ENCODE assay signal across 8 mouse cellular contexts in genomic region chr11:59847891-59848884, GRCm38 (mm10). TPM values are rescaled to one million over a fixed set of nuclear protein-coding genes. Genes with fewer than 3 reads are reported as not detected.
DNase-seq lines count a peak whose midpoint lies in the region; ATAC-seq and TF ChIP-seq lines count a peak whose summit lies in the region.

No protein-coding gene starts in this region.

- H3K4me2 ChIP-seq in forebrain, postnatal 0 days (ENCODE audit: low read depth) = peak overlapping the region; percentile 79
- H3K4me2 ChIP-seq in lung, postnatal 0 days (replicated peaks; ENCODE audit: low read depth, low read length) = peak overlapping the region; percentile 83

- DNase-seq in G1E (ENCODE audit: low spot score) = peak; percentile 64
- DNase-seq in cerebellum, adult 18-20 months = peak; percentile 80 to 84
- DNase-seq in forebrain, postnatal 0 days = peak; percentile 81
- peak; percentile 84 for DNase-seq in heart, postnatal 4 days
- DNase-seq in layer of hippocampus, adult 9-11 months = peak; percentile 70
- peak; percentile 83 for DNase-seq in lung, postnatal 0 days (ENCODE audit: low spot score)
- peak; percentile 71 for DNase-seq in ovary, postnatal 10 days (ENCODE audit: low spot score)
- DNase-seq in thymus, postnatal 10 days (ENCODE audit: low spot score in 2 of 2) = peak; percentile 23 to 61

- TF ChIP-seq CTCF in G1E (IDR thresholded peaks at IDR 0.05; ENCODE audit: low read depth, low read length) = no peak
- peak; percentile 46 for TF ChIP-seq CTCF in forebrain, postnatal 0 days (IDR thresholded peaks at IDR 0.05; ENCODE audit: low read depth)
- peak; percentile 49 for TF ChIP-seq CTCF in lung, postnatal 0 days (IDR thresholded peaks at IDR 0.05)

- peaks cover 52% of the 10 kb centered on the region for H3K4me1 ChIP-seq in G1E (ENCODE audit: insufficient read depth, low read depth, low read length)
- no peaks in the 10 kb centered on the region for H3K4me1 ChIP-seq in forebrain, postnatal 0 days (ENCODE audit: insufficient read depth)
- peaks cover 3% of the 10 kb centered on the region; the same call in 1 of the 2 replicates for H3K4me1 ChIP-seq in lung, postnatal 0 days (ENCODE audit: insufficient read depth, low read depth, low read length)

- peak overlapping the region; percentile 91 for H3K4me3 ChIP-seq in G1E (ENCODE audit: low read depth, low read length)
- H3K4me3 ChIP-seq in forebrain, postnatal 0 days (ENCODE audit: low read depth, low read length) = peak overlapping the region; percentile 68
- peak overlapping the region; percentile 85 for H3K4me3 ChIP-seq in lung, postnatal 0 days (ENCODE audit: low read depth, low read length)

- WGBS in forebrain, postnatal 0 days = under 1% methylated on average over 67 of the region's 69 CpGs
- WGBS in lung, postnatal 0 days = 2% methylated on average over 60 of the region's 69 CpGs

- H3K27ac ChIP-seq in forebrain, postnatal 0 days (ENCODE audit: low read depth, low read length) = peak overlapping the region; percentile 82
- peak overlapping the region; percentile 86 for H3K27ac ChIP-seq in lung, postnatal 0 days (ENCODE audit: low read length)

- H3K9me3 ChIP-seq in G1E (replicated peaks) = no peaks in the 10 kb centered on the region
- H3K9me3 ChIP-seq in forebrain, postnatal 0 days (ENCODE audit: low read length) = no peaks in the 10 kb centered on the region
- no peaks in the 10 kb centered on the region for H3K9me3 ChIP-seq in lung, postnatal 0 days (ENCODE audit: low read length)

- peak overlapping the region; percentile 78 for H3K9ac ChIP-seq in forebrain, postnatal 0 days
- peak overlapping the region; percentile 78 for H3K9ac ChIP-seq in lung, postnatal 0 days (replicated peaks; ENCODE audit: low read depth)

- TF ChIP-seq EP300 in lung, postnatal 0 days (IDR thresholded peaks at IDR 0.05) = no peak

- ATAC-seq in G1E (ENCODE audit: extremely low read depth, insufficient number of reproducible peaks, low FRiP score, poor library complexity, severe bottlenecking) = no peak
- ATAC-seq in forebrain, postnatal 0 days = peak; percentile 94
- peak; percentile 89 for ATAC-seq in lung, postnatal 0 days

- peaks cover 65% of the 10 kb centered on the region for H3K36me3 ChIP-seq in G1E (replicated peaks)
- no peaks in the 10 kb centered on the region for H3K36me3 ChIP-seq in forebrain, postnatal 0 days (ENCODE audit: insufficient read depth)
- no peaks in the 10 kb centered on the region for H3K36me3 ChIP-seq in lung, postnatal 0 days (ENCODE audit: insufficient read depth, low read length)

- no peaks in the 10 kb centered on the region for H3K27me3 ChIP-seq in G1E (ENCODE audit: insufficient read depth, low read length)
- H3K27me3 ChIP-seq in forebrain, postnatal 0 days (ENCODE audit: insufficient read depth, low read length) = no peaks in the 10 kb centered on the region
- H3K27me3 ChIP-seq in lung, postnatal 0 days (replicated peaks; ENCODE audit: insufficient read depth, low read length) = no peaks in the 10 kb centered on the region

RNA-seq across cellular contexts. Expression of gene Cops3, which starts 8.6 kb away (rescaled TPM):
- total RNA-seq in G1E (2014; fragmentation: Nextera tagmentation) = 157 and 165 TPM in 2 replicates
- total RNA-seq in G1E (2017) = 231 and 247 TPM in 2 replicates
- 15.2 and 20.8 TPM in 2 replicates for polyA plus RNA-seq in G1E (2012)
- 132 and 138 TPM in 2 replicates for total RNA-seq in forebrain, postnatal 0 days (2014; rRNA removed)
- 158 and 169 TPM in 2 replicates for polyA plus RNA-seq in forebrain, postnatal 0 days (2015; fragmentation: Nextera tagmentation; extraction: Ambion mirVana)
- 10 to 100 TPM; 83.9 to 85.6 TPM for total RNA-seq in heart, postnatal 4 days (2021)
- polyA plus RNA-seq in lung, postnatal 0 days (2015; fragmentation: Nextera tagmentation; extraction: Ambion mirVana) = 94.2 and 95.6 TPM in 2 replicates

RNA-seq across cellular contexts. Expression of gene Nt5m, which starts 8.9 kb away (rescaled TPM):
- 14.0 and 15.7 TPM in 2 replicates for total RNA-seq in G1E (2014; fragmentation: Nextera tagmentation)
- 19.3 and 20.2 TPM in 2 replicates for total RNA-seq in G1E (2017)
- 11.7 and 14.0 TPM in 2 replicates for polyA plus RNA-seq in G1E (2012)
- total RNA-seq in forebrain, postnatal 0 days (2014; rRNA removed) = 62.2 and 63.0 TPM in 2 replicates
- polyA plus RNA-seq in forebrain, postnatal 0 days (2015; fragmentation: Nextera tagmentation; extraction: Ambion mirVana) = 82.3 and 85.9 TPM in 2 replicates
- total RNA-seq in heart, postnatal 4 days (2021) = 10 to 100 TPM; 25.3 to 29.2 TPM
- polyA plus RNA-seq in lung, postnatal 0 days (2015; fragmentation: Nextera tagmentation; extraction: Ambion mirVana) = 25.7 and 28.5 TPM in 2 replicates

RNA-seq across cellular contexts. Expression of gene Flcn, which starts 38.4 kb away (rescaled TPM):
- total RNA-seq in G1E (2014; fragmentation: Nextera tagmentation) (40.0 and 54.7 TPM in 2 replicates), G1E (2017) (60.9 and 69.8 TPM in 2 replicates)
- polyA plus RNA-seq in G1E (2012) = 31.2 and 34.9 TPM in 2 replicates
- 33.7 and 36.9 TPM in 2 replicates for total RNA-seq in forebrain, postnatal 0 days (2014; rRNA removed)
- polyA plus RNA-seq in forebrain, postnatal 0 days (2015; fragmentation: Nextera tagmentation; extraction: Ambion mirVana) = 25.0 and 31.4 TPM in 2 replicates
- total RNA-seq in heart, postnatal 4 days (2021) = 10 to 100 TPM; 22.1 to 28.0 TPM
- 55.8 and 57.4 TPM in 2 replicates for polyA plus RNA-seq in lung, postnatal 0 days (2015; fragmentation: Nextera tagmentation; extraction: Ambion mirVana)
